In genomic region chr12:38793076-38793475, GRCm38 (mm10) we compare ENCODE assay signal across 19 mouse cellular contexts. TPM values are rescaled to one million over a fixed set of nuclear protein-coding genes. Genes with fewer than 3 reads are reported as not detected.
DNase-seq lines count a peak whose midpoint lies in the region; TF ChIP-seq lines count a peak whose summit lies in the region.
"Had no signal": no experiment of that assay in that cellular context is flagged by ENCODE, and none has a peak within 500 bp of the region (broad histone marks: within the 10 kb centered on the region; RNA-seq: fewer than 3 reads in every experiment).

No protein-coding gene starts in this region.

- H3K4me3 ChIP-seq in olfactory bulb, adult 2 months (ENCODE audit: insufficient read depth, low read depth, low read length) = no peak overlapping the region
- H3K4me3 ChIP-seq: embryonic facial prominence, embryonic 13.5 days; embryonic facial prominence, embryonic 15.5 days; erythroblast, embryonic 14.5 days; forebrain, embryonic 10.5 days; forebrain, embryonic 12.5 days had no signal

- TF ChIP-seq CTCF in olfactory bulb, adult 2 months (IDR thresholded peaks at IDR 0.05; ENCODE audit: insufficient read depth, low read depth, low read length) = no peak

- peak overlapping the region; percentile 88 for H3K27ac ChIP-seq in olfactory bulb, adult 2 months (ENCODE audit: insufficient read depth, low read depth, low read length)
- H3K27ac ChIP-seq: embryonic facial prominence, embryonic 13.5 days; embryonic facial prominence, embryonic 15.5 days; forebrain, embryonic 10.5 days; forebrain, embryonic 12.5 days had no signal

- peaks cover 2% of the 10 kb centered on the region; the same call in 1 of the 2 replicates for H3K4me1 ChIP-seq in olfactory bulb, adult 2 months (ENCODE audit: control insufficient read depth, insufficient read depth, low read length)

- no peak for TF ChIP-seq POLR2A in olfactory bulb, adult 2 months (IDR thresholded peaks at IDR 0.05; ENCODE audit: insufficient read depth, low read depth, low read length)

- DNase-seq in heart, adult 18-20 months = peak; percentile 18 to 22
- no peak for DNase-seq in heart, adult 9 months (ENCODE audit: low spot score in 2 of 2)
- DNase-seq in 3T3-L1 (ENCODE audit: low read depth, low spot score) = peak; percentile 51
- DNase-seq in MN1 (ENCODE audit: low spot score) = peak; percentile 18
- DNase-seq in right cerebral cortex, postnatal 14 days = no peak
- DNase-seq in left cerebral cortex, adult 18-20 months (ENCODE audit: low spot score in 2 of 2) = no peak
- DNase-seq: adrenal gland, adult 8-10 months; adrenal gland, postnatal 14 days; cerebellum, adult 11-12 months; cerebellum, adult 2 months; cerebellum, postnatal 10 days; cerebellum, postnatal 25 days had no signal

- WGBS in olfactory bulb, adult 2 months = 49% methylated on average over 4 of the region's 4 CpGs

RNA-seq across cellular contexts. Expression of gene Etv1, which starts 13.9 kb away (rescaled TPM):
- total RNA-seq in heart, adult 18-20 months (2021) = 1 to 10 TPM; 9.6 to 9.8 TPM
- not detected in 2 replicates for polyA plus RNA-seq in olfactory bulb, adult 2 months (2012; ENCODE audit: insufficient read depth, insufficient read length, low replicate concordance, missing spikeins)
- total RNA-seq in left cerebral cortex, adult 18-20 months (2021) = 10 to 100 TPM; 60.7 to 61.6 TPM
- polyA plus RNA-seq: erythroblast, embryonic 14.5 days; G1E had no signal

Comparison
In these comparisons a context has a peak if more than half of its experiments do, and no peak if none do; other contexts are left out.
1. DNase-seq: peak in heart, adult 18-20 months (2 of 2), 3T3-L1 (single experiment) and MN1 (single experiment); none in heart, adult 9 months (0 of 2), right cerebral cortex, postnatal 14 days (single experiment) and left cerebral cortex, adult 18-20 months (0 of 2).
2. RNA of gene Etv1, which starts 13.9 kb away (total RNA-seq): 60.7 to 61.6 TPM in left cerebral cortex, adult 18-20 months; 9.6 to 9.8 TPM in heart, adult 18-20 months; every median in the first group is over 4 times any median in the second.